Mouse (Mus musculus): Measurements from ENCODE around the gene Zbtb44. TPM values are rescaled to one million over a fixed set of nuclear protein-coding genes. Genes with fewer than 3 reads are reported as not detected.
A peak's percentile ranks its signal among the peaks of the same experiment; 100 is the strongest.

Gene Zbtb44
- 0.85 and 2.1 TPM in 2 replicates for polyA plus RNA-seq (2012; ENCODE audit: insufficient read depth, low replicate concordance)

GRCm38 (mm10) chr9:31030532-31031413, at the start of gene Zbtb44:
Zbtb44 (plus strand) TSS chr9:31030644.
- TF ChIP-seq GATA1 (IDR thresholded peaks at IDR 0.05; ENCODE audit: borderline replicate concordance, low read length) (no peak), FLI1 (IDR thresholded peaks at IDR 0.05; ENCODE audit: low read length) (no peak)
- peaks cover 2% of the 10 kb centered on the region for H3K36me3 ChIP-seq (replicated peaks; ENCODE audit: low read length)
- peaks cover 17% of the 10 kb centered on the region for H3K4me1 ChIP-seq
- H3K9me3 ChIP-seq: no peaks in the 10 kb centered on the region
- H3K4me3 ChIP-seq (replicated peaks): peak within 1 kb of the TSS; percentile 98
- no peaks in the 10 kb centered on the region for H3K27me3 ChIP-seq (replicated peaks)

GRCm38 (mm10) chr9:30985782-30986181, 44.7 kb upstream of the Zbtb44 start:
- Histone ChIP-seq H3K4me3 (replicated peaks) (no peak overlapping the region), H3K4me1 (0 out of 2 replicates have a peak, but pooled peaks cover 5% of the 10 kb centered on the region), H3K36me3 (replicated peaks; ENCODE audit: low read length) (no peaks in the 10 kb centered on the region), H3K9me3 (no peaks in the 10 kb centered on the region), H3K27me3 (replicated peaks) (peaks cover 16% of the 10 kb centered on the region)
- TF ChIP-seq FLI1 (IDR thresholded peaks at IDR 0.05; ENCODE audit: low read length): no peak

GRCm38 (mm10) chr9:30993106-30993505, 37.3 kb upstream of the Zbtb44 start:
- H3K4me3 ChIP-seq (replicated peaks): no peak overlapping the region
- no peaks in the 10 kb centered on the region for H3K9me3 ChIP-seq
- H3K4me1 ChIP-seq: no peaks in the 10 kb centered on the region
- H3K27me3 ChIP-seq (replicated peaks): peaks cover 17% of the 10 kb centered on the region
- TF ChIP-seq FLI1 (IDR thresholded peaks at IDR 0.05; ENCODE audit: low read length) (no peak), GATA1 (IDR thresholded peaks at IDR 0.05; ENCODE audit: borderline replicate concordance, low read length) (no peak)
- H3K36me3 ChIP-seq (replicated peaks; ENCODE audit: low read length): no peaks in the 10 kb centered on the region

- H3K4me3 ChIP-seq (replicated peaks): no peak overlapping the region
- H3K9me3 ChIP-seq: no peaks in the 10 kb centered on the region
- H3K4me1 ChIP-seq: no peaks in the 10 kb centered on the region
- H3K27me3 ChIP-seq (replicated peaks): peaks cover 16% of the 10 kb centered on the region
- TF ChIP-seq FLI1 (IDR thresholded peaks at IDR 0.05; ENCODE audit: low read length) (no peak), GATA1 (IDR thresholded peaks at IDR 0.05; ENCODE audit: borderline replicate concordance, low read length) (no peak)
- H3K36me3 ChIP-seq (replicated peaks; ENCODE audit: low read length): no peaks in the 10 kb centered on the region
Observed at GRCm38 (mm10) chr9:30996590-30997562, 33.6 kb upstream of the Zbtb44 start.

GRCm38 (mm10) chr9:31000641-31001040, 29.8 kb upstream of the Zbtb44 start:
- Histone ChIP-seq H3K27me3 (replicated peaks) (peaks cover 13% of the 10 kb centered on the region), H3K4me1 (no peaks in the 10 kb centered on the region), H3K9me3 (no peaks in the 10 kb centered on the region), H3K4me3 (replicated peaks) (no peak overlapping the region), H3K36me3 (replicated peaks; ENCODE audit: low read length) (no peaks in the 10 kb centered on the region)
- TF ChIP-seq GATA1 (IDR thresholded peaks at IDR 0.05; ENCODE audit: borderline replicate concordance, low read length) (no peak), FLI1 (IDR thresholded peaks at IDR 0.05; ENCODE audit: low read length) (no peak)

- H3K27me3 ChIP-seq (replicated peaks): peaks cover 6% of the 10 kb centered on the region
- no peak overlapping the region for H3K4me3 ChIP-seq (replicated peaks)
- H3K36me3 ChIP-seq (replicated peaks; ENCODE audit: low read length): no peaks in the 10 kb centered on the region
- H3K4me1 ChIP-seq: no peaks in the 10 kb centered on the region
- no peak for TF ChIP-seq FLI1 (IDR thresholded peaks at IDR 0.05; ENCODE audit: low read length)
- TF ChIP-seq GATA1 (IDR thresholded peaks at IDR 0.05; ENCODE audit: borderline replicate concordance, low read length): no peak
- H3K9me3 ChIP-seq: no peaks in the 10 kb centered on the region
Observed at GRCm38 (mm10) chr9:31002528-31002927, 27.9 kb upstream of the Zbtb44 start.

- H3K36me3 ChIP-seq (replicated peaks; ENCODE audit: low read length): no peaks in the 10 kb centered on the region
- no peak overlapping the region for H3K4me3 ChIP-seq (replicated peaks)
- peaks cover 5% of the 10 kb centered on the region for H3K27me3 ChIP-seq (replicated peaks)
- no peaks in the 10 kb centered on the region for H3K9me3 ChIP-seq
- TF ChIP-seq GATA1 (IDR thresholded peaks at IDR 0.05; ENCODE audit: borderline replicate concordance, low read length) (no peak), FLI1 (IDR thresholded peaks at IDR 0.05; ENCODE audit: low read length) (no peak)
- H3K4me1 ChIP-seq: peaks cover 7% of the 10 kb centered on the region; the same call in 1 of the 2 replicates
Observed at GRCm38 (mm10) chr9:31009334-31009733, 21.1 kb upstream of the Zbtb44 start.

- Histone ChIP-seq H3K9me3 (no peaks in the 10 kb centered on the region), H3K27me3 (replicated peaks) (peaks cover 6% of the 10 kb centered on the region), H3K4me1 (peaks cover 7% of the 10 kb centered on the region; the same call in 1 of the 2 replicates), H3K36me3 (replicated peaks; ENCODE audit: low read length) (no peaks in the 10 kb centered on the region), H3K4me3 (replicated peaks) (no peak overlapping the region)
- no peak for TF ChIP-seq GATA1 (IDR thresholded peaks at IDR 0.05; ENCODE audit: borderline replicate concordance, low read length)
- TF ChIP-seq FLI1 (IDR thresholded peaks at IDR 0.05; ENCODE audit: low read length): no peak
Observed at GRCm38 (mm10) chr9:31010040-31010439, 20.4 kb upstream of the Zbtb44 start.

- no peaks in the 10 kb centered on the region for H3K9me3 ChIP-seq
- H3K4me3 ChIP-seq (replicated peaks): no peak overlapping the region
- H3K36me3 ChIP-seq (replicated peaks; ENCODE audit: low read length): no peaks in the 10 kb centered on the region
- peaks cover 6% of the 10 kb centered on the region for H3K27me3 ChIP-seq (replicated peaks)
- peaks cover 7% of the 10 kb centered on the region; the same call in 1 of the 2 replicates for H3K4me1 ChIP-seq
- TF ChIP-seq GATA1 (IDR thresholded peaks at IDR 0.05; ENCODE audit: borderline replicate concordance, low read length) (no peak), FLI1 (IDR thresholded peaks at IDR 0.05; ENCODE audit: low read length) (no peak)
Observed at GRCm38 (mm10) chr9:31010749-31011148, 19.7 kb upstream of the Zbtb44 start.
